Mouse (Mus musculus) brain, embryonic 14.5 days (tissue): ENCODE measurements around the gene Hps5.

Experiments used
- CTCF ChIP-seq: fragments of 200-500 bp; IDR thresholded peaks from 2 replicates; pipeline ENCODE4 v1.5.1; 2012; ENCODE audit warnings: inconsistent platforms, mild to moderate bottlenecking, moderate library complexity, borderline replicate concordance; ENCODE audit not compliant: insufficient read depth, insufficient read length; ENCODE audit errors: extremely low read depth
- POLR2A ChIP-seq: fragments of 200-500 bp; IDR thresholded peaks from 2 replicates; pipeline ENCODE4 v1.6.1; 2012; ENCODE audit warnings: mild to moderate bottlenecking, inconsistent platforms, borderline replicate concordance; ENCODE audit not compliant: poor library complexity, insufficient read depth, insufficient read length, severe bottlenecking; ENCODE audit errors: extremely low read depth

- TF ChIP-seq CTCF, result no peak
- TF ChIP-seq POLR2A, result no peak
These were observed 34.6 kb downstream of the Hps5 start for GRCm38 (mm10) chr7:46761049-46761795.
